Mouse (Mus musculus) heart, adult 2 months (tissue): ENCODE data around the gene Ctdsp2.

Experiments used
- CTCF ChIP-seq: fragments of 200-600 bp; IDR thresholded peaks from 2 replicates; pipeline ENCODE4 v1.8.1; 2022; ENCODE audit warnings: antibody characterized with exemption, mild to moderate bottlenecking, moderate library complexity
- EP300 ChIP-seq: fragments of 200-500 bp; IDR thresholded peaks from 2 replicates; pipeline ENCODE4 v1.6.1; 2011; ENCODE audit warnings: low read depth, low read length, control low read depth; ENCODE audit not compliant: insufficient read depth
- POLR2A ChIP-seq: fragments of 200-500 bp; IDR thresholded peaks from 2 replicates; pipeline ENCODE4 v1.6.1; 2011; ENCODE audit warnings: mild to moderate bottlenecking, low read depth, low read length, control low read depth; ENCODE audit not compliant: insufficient read depth

- no peak for TF ChIP-seq CTCF
- TF ChIP-seq POLR2A = no peak
- TF ChIP-seq EP300 = no peak
Measured at GRCm38 (mm10) chr10:127047954-127048353, 69.4 kb downstream of the Ctdsp2 start, which contains the start of gene Cyp27b1.
